Comparison of ENCODE assay signal across 9 mouse cellular contexts in genomic region chr3:3751596-3752251, GRCm38 (mm10).
DNase-seq lines count a peak whose midpoint lies in the region; TF ChIP-seq lines count a peak whose summit lies in the region.
"Had no signal": no experiment of that assay in that cellular context is flagged by ENCODE, and none has a peak within 500 bp of the region (broad histone marks: within the 10 kb centered on the region; RNA-seq: fewer than 3 reads in every experiment).

No protein-coding gene starts in this region.

- H3K27ac ChIP-seq in left cerebral cortex, adult 2 months = no peak overlapping the region
- H3K27ac ChIP-seq: limb, embryonic 15.5 days had no signal

- intact Hi-C loops in left cerebral cortex, adult 2 months (cut with DNase I) = no loop called here
- intact Hi-C loops in left cerebral cortex, postnatal 36 days (cut with DNase I) = no loop called here
- intact Hi-C loops in left cerebral cortex, postnatal 25 days (cut with DNase I) = no loop called here

- TF ChIP-seq CTCF in left cerebral cortex, adult 2 months (IDR thresholded peaks at IDR 0.05) = peak; percentile 82

- H3K4me3 ChIP-seq in left cerebral cortex, adult 2 months = no peak overlapping the region
- H3K4me3 ChIP-seq: limb, embryonic 15.5 days had no signal

- DNase-seq in left cerebral cortex, adult 2 months (ENCODE audit: extremely low spot score in 1 of 2, low spot score in 2 of 2) = peak in 1 of 2 experiments; percentile 10
- no peak for DNase-seq in left cerebral cortex, postnatal 36 days (ENCODE audit: low spot score in 2 of 2)
- peak; percentile 72 for DNase-seq in NIH3T3 (ENCODE audit: low read depth)
- peak; percentile 18 for DNase-seq in c-Kit-positive CD71-positive TER-119-positive erythroid progenitor cells, embryonic 14.5 days (ENCODE audit: low spot score)
- DNase-seq in left cerebral cortex, postnatal 25 days (ENCODE audit: low spot score in 2 of 2) = peak; percentile 41 to 60
- DNase-seq in thymus, postnatal 10 days (ENCODE audit: low spot score in 2 of 2) = no peak
- no peak for DNase-seq in thymus, postnatal 4 days
- DNase-seq in urinary bladder, postnatal 36 days (ENCODE audit: low spot score in 2 of 2) = no peak

Comparison
In these comparisons a context has a peak if more than half of its experiments do, and no peak if none do; other contexts are left out.
1. DNase-seq: peak in NIH3T3 (single experiment), c-Kit-positive CD71-positive TER-119-positive erythroid progenitor cells, embryonic 14.5 days (single experiment) and left cerebral cortex, postnatal 25 days (2 of 2); none in left cerebral cortex, postnatal 36 days (0 of 2), thymus, postnatal 10 days (0 of 2), thymus, postnatal 4 days (single experiment) and urinary bladder, postnatal 36 days (0 of 2).